Mouse (Mus musculus) liver, embryonic 14.5 days (tissue): ENCODE data around the gene Cit. TPM values are rescaled to one million over a fixed set of nuclear protein-coding genes. Genes with fewer than 3 reads are reported as not detected.

Experiments used
- ATAC-seq: fragments of 200-750 bp; cut with Nextera tagmentation; 2 replicates; pipeline ENCODE4 v1.8.0; 2017; ENCODE audit warnings: moderate number of reproducible peaks, mild to moderate bottlenecking, moderate library complexity; ENCODE audit not compliant: insufficient read depth
- DNase-seq, 3 experiments: peaks; one replicate each; pipeline ENCODE4 v3.0.0-alpha.2; 2012 to 2013; ENCODE audit warnings: low read depth in 3 of 3, low spot score in 3 of 3
- H3K27ac ChIP-seq: fragments of 300-500 bp; sonication (generic); 2 replicates; pipeline ENCODE4 v1.5.1; 2014; ENCODE audit warnings: moderate library complexity, mild to moderate bottlenecking, control low read depth, inconsistent platforms
- H3K27me3 ChIP-seq: fragments of 300-500 bp; sonication (generic); 2 replicates; pipeline ENCODE4 v1.6.1; 2014; ENCODE audit warnings: mild to moderate bottlenecking, low read length, moderate library complexity; ENCODE audit not compliant: control insufficient read depth, insufficient read depth
- H3K36me3 ChIP-seq: fragments of 300-500 bp; sonication (generic); replicated peaks from 2 replicates; pipeline ENCODE4 v1.6.1; 2014; ENCODE audit warnings: low read depth; ENCODE audit not compliant: control insufficient read depth, insufficient read depth
- H3K4me1 ChIP-seq, 2 experiments: fragments of 200-500 bp in 1 of 2; fragments of 300-500 bp in 1 of 2; sonication (generic) in 1 of 2; replicated peaks; 2 replicates each; pipeline ENCODE4 v1.6.1; 2012 to 2014; ENCODE audit warnings: antibody characterized with exemption in 1 of 2, inconsistent platforms in 1 of 2, low read length in 1 of 2; ENCODE audit not compliant: control insufficient read depth in 2 of 2, insufficient read depth in 2 of 2
- H3K4me2 ChIP-seq: fragments of 300-500 bp; sonication (generic); 2 replicates; pipeline ENCODE4 v1.6.1; 2014; ENCODE audit warnings: low read depth, mild to moderate bottlenecking, control low read depth, moderate library complexity
- H3K4me3 ChIP-seq, 2 experiments: fragments of 200-500 bp in 1 of 2; fragments of 300-500 bp in 1 of 2; sonication (generic) in 1 of 2; 2 replicates each; pipeline ENCODE4 v1.5.1; 2012 to 2014; ENCODE audit warnings: low read depth in 2 of 2, low read length in 2 of 2, mild to moderate bottlenecking in 2 of 2, control low read depth in 1 of 2, inconsistent platforms in 1 of 2, moderate library complexity in 1 of 2; ENCODE audit not compliant: insufficient read depth in 1 of 2
- H3K9ac ChIP-seq: fragments of 300-500 bp; sonication (generic); replicated peaks from 2 replicates; pipeline ENCODE4 v1.6.1; 2014; ENCODE audit warnings: mild to moderate bottlenecking, control low read depth, moderate library complexity
- H3K9me3 ChIP-seq: fragments of 300-500 bp; sonication (generic); 2 replicates; pipeline ENCODE4 v1.6.1; 2016; ENCODE audit warnings: low read length, mixed read lengths; ENCODE audit not compliant: control insufficient read depth
- CTCF ChIP-seq: IDR thresholded peaks from 2 replicates; pipeline ENCODE4 v1.5.1; 2016; ENCODE audit warnings: antibody characterized with exemption, low read depth, control low read depth
- EP300 ChIP-seq: IDR thresholded peaks from 2 replicates; pipeline ENCODE4 v1.6.1; 2016; ENCODE audit warnings: antibody characterized with exemption, low read depth
- WGBS: fragments of 180-500 bp; shearing (Covaris S2); extraction: QIAGEN DNeasy Blood & Tissue Kit; methylation state at CpG from one replicate; pipeline ENCODE4 v1.1.7; 2014; ENCODE audit not compliant: insufficient replicate concordance; 5-methylcytosine and 5-hydroxymethylcytosine counted together
- polyA plus RNA-seq, 2 experiments: library from polyadenylated mRNA; depleted of rRNA in 1 of 2; stranded (reverse) in 1 of 2; unstranded in 1 of 2; fragments of >200 nt; fragmentation: Nextera tagmentation in 1 of 2; extraction: Ambion mirVana in 1 of 2; gene quantifications; 2 replicates each; pipeline versions ENCODE4 v1.2.1 to v1.2.3; 2012 to 2014

Cit gene
- polyA plus RNA-seq (2012; rRNA removed) (16.2 and 21.1 TPM in 2 replicates), polyA plus RNA-seq (2014; fragmentation: Nextera tagmentation; extraction: Ambion mirVana) (24.5 and 27.9 TPM in 2 replicates)

DNA sequence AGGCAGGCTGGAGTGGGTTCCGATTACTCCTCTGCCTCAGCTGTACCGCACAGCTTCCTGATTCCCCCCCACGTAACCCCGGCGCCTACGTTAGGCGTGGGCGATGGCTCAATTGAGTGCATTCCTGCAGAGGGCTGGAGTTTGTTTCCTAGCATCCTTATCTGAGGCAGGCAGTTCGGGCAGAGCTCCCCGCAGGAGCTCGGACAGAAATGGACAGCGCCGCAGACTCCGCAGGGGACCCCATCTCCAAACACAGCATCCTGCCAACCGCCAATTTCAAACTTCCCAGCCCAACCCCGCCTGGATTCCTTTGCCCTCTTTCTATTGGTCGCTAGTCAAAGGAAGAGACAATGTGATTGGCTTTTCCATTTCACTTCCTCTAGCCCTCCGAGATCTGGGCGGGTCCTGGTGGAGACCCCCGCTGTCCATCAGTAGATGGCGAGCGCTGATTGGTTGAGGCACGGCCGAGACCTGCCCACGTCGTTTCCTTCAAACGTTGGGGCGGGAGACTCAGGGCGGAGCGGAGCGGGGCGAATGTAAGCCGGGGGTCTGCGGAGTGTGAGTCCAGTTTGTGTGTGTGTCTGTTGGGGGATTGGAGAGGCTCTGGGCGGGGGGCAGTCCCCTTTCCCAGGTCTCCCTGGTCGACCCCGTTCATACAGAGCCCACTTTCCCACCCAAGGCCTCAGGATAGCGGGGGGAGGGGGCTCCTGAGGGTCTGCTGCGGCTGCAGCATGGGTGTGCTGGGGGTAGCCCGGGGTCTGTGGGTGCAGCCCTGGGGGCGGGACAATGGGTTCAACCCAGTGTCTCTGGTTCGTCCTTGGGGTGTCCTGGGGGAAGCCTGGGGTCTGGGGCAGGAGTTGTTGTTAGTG lies at the start of gene Cit:
Gene Cit (plus strand): TSS at position 513 of the 869 bp plus-strand sequence.
- Histone ChIP-seq H3K9ac (peak within 1 kb of the TSS; percentile 100), H3K27ac (peak within 1 kb of the TSS; percentile 67), H3K27me3 (no peaks in the 10 kb centered on the region), H3K4me3 (peak within 1 kb of the TSS; percentile 94 to 99), H3K9me3 (no peaks in the 10 kb centered on the region), H3K36me3 (peaks cover 27% of the 10 kb centered on the region), H3K4me1 (peaks cover 8 to 20% of the 10 kb centered on the region in 2 experiments), H3K4me2 (peak within 1 kb of the TSS; percentile 70)
- under 1% methylated on average over 42 of the region's 42 CpGs for WGBS
- peak; percentile 95 to 96 (median 95) for DNase-seq
- ATAC-seq = peak; percentile 97
- no peak for TF ChIP-seq CTCF
- peak; percentile 41; the same call in 1 of the 2 replicates for TF ChIP-seq EP300

DNA sequence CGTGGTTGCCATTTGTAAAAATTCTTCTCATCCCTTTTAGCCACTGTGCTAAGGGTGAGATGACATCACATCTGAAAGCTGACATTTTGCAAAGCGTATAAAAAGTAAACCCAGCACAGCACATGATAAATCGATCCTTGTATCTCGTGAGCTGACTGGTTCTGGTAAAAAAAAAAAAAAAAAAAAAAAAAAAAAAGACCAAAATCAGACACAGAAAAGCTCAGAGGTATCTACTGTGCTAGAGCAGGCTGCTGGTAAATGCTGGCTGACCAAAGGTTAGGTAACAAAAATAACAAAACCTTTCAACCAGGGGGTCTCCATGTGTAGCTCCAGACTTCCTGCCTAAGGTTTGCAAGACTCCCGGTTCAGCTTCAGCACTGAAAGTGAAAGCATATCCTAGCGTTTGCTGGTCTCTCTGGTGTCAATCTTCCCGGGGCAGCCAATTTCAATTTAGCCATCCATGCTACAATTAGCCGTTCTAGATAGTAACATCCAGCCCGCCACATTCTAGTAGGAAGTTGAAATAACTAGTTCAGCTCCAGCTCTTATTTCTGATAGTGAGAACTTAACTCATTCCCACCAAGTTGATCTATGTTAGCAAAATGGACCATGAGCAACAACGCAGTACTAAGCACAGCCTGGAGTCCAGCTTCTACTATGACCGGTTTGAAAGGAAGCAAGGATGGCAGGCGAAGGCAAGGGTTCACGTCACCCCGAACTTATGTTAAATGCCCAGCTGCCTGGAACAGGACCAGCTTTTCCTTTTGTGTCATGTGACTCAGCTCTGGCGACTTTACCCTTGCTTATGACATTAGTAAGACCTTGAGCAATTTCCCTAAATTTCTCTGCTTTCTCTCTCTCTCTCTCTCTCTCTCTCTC lies 45.8 kb upstream of the Cit start:
- H3K4me3 ChIP-seq = peak overlapping the region; percentile 14 to 15; a peak in 1 of 4 replicates
- 0 out of 4 replicates have a peak, but pooled peaks cover 0 to 3% of the 10 kb centered on the region in 2 experiments for H3K4me1 ChIP-seq
- ATAC-seq = no peak
- no peak overlapping the region for H3K9ac ChIP-seq
- peak overlapping the region; percentile 37 for H3K4me2 ChIP-seq
- no peak overlapping the region for H3K27ac ChIP-seq
- H3K9me3 ChIP-seq = no peaks in the 10 kb centered on the region
- no peak for DNase-seq
- no peaks in the 10 kb centered on the region for H3K27me3 ChIP-seq
- 37% methylated on average over 15 of the region's 15 CpGs for WGBS
- H3K36me3 ChIP-seq = no peaks in the 10 kb centered on the region
- no peak for TF ChIP-seq EP300
- no peak for TF ChIP-seq CTCF

DNA sequence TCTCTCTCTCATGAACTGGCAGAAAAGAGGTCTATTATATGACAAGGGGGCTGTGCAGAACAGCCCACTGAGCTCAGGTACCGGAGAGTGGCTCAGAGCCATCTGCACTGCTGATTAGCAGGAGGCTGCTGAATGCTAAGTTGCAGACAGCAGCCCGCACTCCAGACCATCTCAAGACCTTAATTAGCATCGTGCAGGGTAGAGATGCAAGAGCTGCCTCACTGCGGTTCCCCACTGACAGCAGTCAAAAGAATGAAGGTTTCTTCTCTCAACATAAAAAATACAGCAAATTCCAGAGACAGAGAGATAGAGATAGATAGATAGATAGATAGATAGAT lies 45.2 kb upstream of the Cit start:
- Histone ChIP-seq H3K27ac (no peak overlapping the region), H3K36me3 (no peaks in the 10 kb centered on the region), H3K4me2 (no peak overlapping the region; the same call in 1 of the 2 replicates), H3K27me3 (no peaks in the 10 kb centered on the region), H3K4me1 (0 out of 4 replicates have a peak, but pooled peaks cover 0 to 3% of the 10 kb centered on the region in 2 experiments), H3K9ac (no peak overlapping the region), H3K4me3 (no peak overlapping the region), H3K9me3 (no peaks in the 10 kb centered on the region)
- WGBS = 42% methylated on average over 4 of the region's 4 CpGs
- DNase-seq (no peak), ATAC-seq (no peak)
- TF ChIP-seq EP300 = no peak
- no peak for TF ChIP-seq CTCF

DNA sequence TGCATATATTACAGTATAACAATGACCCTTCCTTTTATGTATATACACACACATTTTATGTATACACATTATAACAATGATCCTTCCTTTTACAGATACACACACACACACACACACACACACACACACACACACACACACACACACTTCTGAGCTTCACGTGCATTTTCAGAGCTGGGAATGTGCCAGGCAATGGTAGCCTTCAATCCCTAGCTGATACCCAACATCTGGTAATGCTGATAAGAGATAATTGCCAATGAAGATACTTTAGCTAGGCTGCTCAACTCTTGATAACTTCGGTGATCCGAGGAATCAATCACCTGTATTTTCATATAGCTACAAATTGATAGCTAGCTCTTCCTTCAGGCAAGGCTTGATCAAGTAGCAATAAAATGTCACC lies 32.8 kb upstream of the Cit start:
- Histone ChIP-seq H3K27me3 (no peaks in the 10 kb centered on the region), H3K4me2 (no peak overlapping the region), H3K9ac (no peak overlapping the region), H3K9me3 (no peaks in the 10 kb centered on the region), H3K4me3 (no peak overlapping the region), H3K36me3 (no peaks in the 10 kb centered on the region), H3K27ac (no peak overlapping the region), H3K4me1 (no peaks in the 10 kb centered on the region; a peak in 1 of 4 replicates)
- TF ChIP-seq EP300 = no peak
- no peak for TF ChIP-seq CTCF
- no peak for ATAC-seq
- no peak for DNase-seq
- 34% methylated on average over 3 of the region's 3 CpGs for WGBS
